Mouse (Mus musculus) limb, embryonic 15.5 days (tissue): ENCODE data around the gene Capn5. TPM values are rescaled to one million over a fixed set of nuclear protein-coding genes. Genes with fewer than 3 reads are reported as not detected.

ENCODE experiments used
- ATAC-seq: fragments of 200-750 bp; cut with Nextera tagmentation; 2 replicates; pipeline ENCODE4 v1.8.0; 2017; ENCODE audit warnings: low read depth, moderate TSS enrichment; ENCODE audit not compliant: insufficient number of reproducible peaks, low FRiP score, low TSS enrichment
- H3K27ac ChIP-seq: fragments of 300-500 bp; sonication (generic); 2 replicates; pipeline ENCODE4 v1.5.1; 2015; ENCODE audit warnings: moderate library complexity, mild to moderate bottlenecking, inconsistent platforms
- H3K27me3 ChIP-seq: fragments of 300-500 bp; sonication (generic); 2 replicates; pipeline ENCODE4 v1.6.1; 2015; ENCODE audit warnings: inconsistent platforms
- H3K36me3 ChIP-seq: fragments of 300-500 bp; sonication (generic); 2 replicates; pipeline ENCODE4 v1.6.1; 2015; ENCODE audit warnings: inconsistent platforms
- H3K4me1 ChIP-seq: fragments of 300-500 bp; sonication (generic); 2 replicates; pipeline ENCODE4 v1.6.1; 2015; ENCODE audit warnings: inconsistent platforms
- H3K4me2 ChIP-seq: fragments of 300-500 bp; sonication (generic); 2 replicates; pipeline ENCODE4 v1.6.1; 2015; ENCODE audit warnings: mild to moderate bottlenecking, inconsistent platforms
- H3K4me3 ChIP-seq: fragments of 300-500 bp; sonication (generic); 2 replicates; pipeline ENCODE4 v1.5.1; 2015; ENCODE audit warnings: mild to moderate bottlenecking, inconsistent platforms
- H3K9ac ChIP-seq: fragments of 300-500 bp; sonication (generic); 2 replicates; pipeline ENCODE4 v1.6.1; 2015; ENCODE audit warnings: inconsistent platforms
- H3K9me3 ChIP-seq: fragments of 300-500 bp; sonication (generic); 2 replicates; pipeline ENCODE4 v1.6.1; 2016; ENCODE audit warnings: inconsistent platforms
- WGBS: fragments of 180-500 bp; shearing (Covaris S2); methylation state at CpG from one replicate; pipeline ENCODE4 v1.1.7; 2015; 5-methylcytosine and 5-hydroxymethylcytosine counted together
- polyA plus RNA-seq: library from polyadenylated mRNA; unstranded; fragments of >200 nt; fragmentation: Nextera tagmentation; extraction: Ambion mirVana; gene quantifications from 2 replicates; pipeline ENCODE4 v1.2.1, GENCODE M21; 2015

Capn5 gene
- polyA plus RNA-seq, 1 experiment from 2014 or later: 10.1 TPM

DNA sequence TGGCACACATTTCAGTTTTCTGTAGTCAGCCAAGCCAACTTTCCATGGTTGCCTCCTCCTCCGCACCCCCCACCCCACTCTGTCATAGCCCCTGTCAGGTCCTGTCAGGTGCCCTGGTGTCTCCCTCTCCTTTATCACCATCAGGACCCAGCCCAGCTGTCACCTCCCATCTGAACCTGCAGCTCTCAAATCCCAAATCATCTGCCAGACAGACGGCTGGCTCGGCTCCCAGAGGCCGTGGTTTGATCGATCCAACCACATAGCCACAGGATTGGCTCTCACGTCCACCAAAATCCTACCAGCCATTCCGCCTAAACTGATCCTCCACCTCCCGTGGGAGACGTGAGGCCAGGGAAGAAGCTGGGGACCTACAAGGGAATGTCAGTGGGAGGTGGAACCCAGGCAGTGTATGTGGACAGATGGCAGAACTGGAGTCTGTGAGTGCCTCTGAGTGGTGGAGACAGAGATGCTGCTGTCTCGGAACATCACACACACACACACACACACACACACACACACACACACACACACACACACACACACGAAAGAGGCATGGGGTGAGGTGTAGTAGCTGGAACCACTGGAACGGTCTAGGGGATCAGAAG, 32.1 kb downstream of the Capn5 start:
- H3K9me3 ChIP-seq: no peaks in the 10 kb centered on the region
- H3K27ac ChIP-seq: no peak overlapping the region
- H3K9ac ChIP-seq: no peak overlapping the region
- H3K27me3 ChIP-seq: no peaks in the 10 kb centered on the region
- H3K4me3 ChIP-seq: no peak overlapping the region
- H3K36me3 ChIP-seq: no peaks in the 10 kb centered on the region
- WGBS: 62% methylated on average over 12 of the region's 12 CpGs
- no peak overlapping the region for H3K4me2 ChIP-seq
- ATAC-seq: no peak
- H3K4me1 ChIP-seq: peaks cover 19% of the 10 kb centered on the region; the same call in 1 of the 2 replicates

DNA sequence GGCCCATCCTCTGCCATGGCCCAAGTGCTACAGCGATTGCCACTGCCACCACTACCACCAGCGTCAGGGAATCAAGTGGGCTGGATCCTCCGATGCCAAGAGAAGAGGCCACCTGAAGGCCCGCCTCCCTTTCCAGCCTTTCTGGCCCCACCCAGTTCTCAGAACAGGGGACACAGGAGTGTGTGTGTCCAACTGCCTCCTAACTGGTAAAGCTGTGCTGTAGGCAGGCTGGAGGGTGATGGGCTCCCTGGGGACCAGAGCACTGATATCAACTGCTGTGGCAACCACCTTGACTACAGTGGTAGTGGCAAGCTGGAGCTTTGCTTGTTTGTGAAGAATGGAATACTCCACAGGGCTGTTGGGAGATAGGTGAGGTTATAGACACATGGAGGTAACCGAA, 32.7 kb downstream of the Capn5 start, which contains the start of gene Omp:
TSS of gene Omp (minus strand) at position 101 of the 400 bp plus-strand sequence.
- Histone ChIP-seq H3K4me1 (peaks cover 22% of the 10 kb centered on the region; the same call in 1 of the 2 replicates), H3K9me3 (no peaks in the 10 kb centered on the region), H3K4me3 (no peak within 1 kb of the TSS), H3K4me2 (no peak within 1 kb of the TSS), H3K36me3 (no peaks in the 10 kb centered on the region), H3K27ac (no peak within 1 kb of the TSS), H3K27me3 (no peaks in the 10 kb centered on the region), H3K9ac (no peak within 1 kb of the TSS)
- 91% methylated on average over 5 of the region's 5 CpGs for WGBS
- ATAC-seq: no peak

- 71% methylated on average over 3 of the region's 3 CpGs for WGBS
Observed at GRCm38 (mm10) chr7:98142648-98143047, 35.4 kb downstream of the Capn5 start.

GRCm38 (mm10) chr7:98142247-98142646, 35.8 kb downstream of the Capn5 start:
- H3K4me3 ChIP-seq: no peak overlapping the region
- H3K4me2 ChIP-seq: no peak overlapping the region
- no peaks in the 10 kb centered on the region for H3K9me3 ChIP-seq
- H3K4me1 ChIP-seq: peaks cover 13% of the 10 kb centered on the region; the same call in 1 of the 2 replicates
- no peak for ATAC-seq
- H3K36me3 ChIP-seq: no peaks in the 10 kb centered on the region
- H3K27ac ChIP-seq: no peak overlapping the region
- no peak overlapping the region for H3K9ac ChIP-seq
- H3K27me3 ChIP-seq: no peaks in the 10 kb centered on the region
- WGBS: 65% methylated on average over 8 of the region's 8 CpGs

More at GRCm38 (mm10) chr7:98142648-98143047, 35.4 kb downstream of the Capn5 start:
- Histone ChIP-seq H3K9ac (no peak overlapping the region), H3K27me3 (no peaks in the 10 kb centered on the region), H3K36me3 (no peaks in the 10 kb centered on the region), H3K4me3 (no peak overlapping the region), H3K4me2 (no peak overlapping the region), H3K4me1 (peaks cover 13% of the 10 kb centered on the region; the same call in 1 of the 2 replicates), H3K27ac (no peak overlapping the region), H3K9me3 (no peaks in the 10 kb centered on the region)
- ATAC-seq: no peak

DNA sequence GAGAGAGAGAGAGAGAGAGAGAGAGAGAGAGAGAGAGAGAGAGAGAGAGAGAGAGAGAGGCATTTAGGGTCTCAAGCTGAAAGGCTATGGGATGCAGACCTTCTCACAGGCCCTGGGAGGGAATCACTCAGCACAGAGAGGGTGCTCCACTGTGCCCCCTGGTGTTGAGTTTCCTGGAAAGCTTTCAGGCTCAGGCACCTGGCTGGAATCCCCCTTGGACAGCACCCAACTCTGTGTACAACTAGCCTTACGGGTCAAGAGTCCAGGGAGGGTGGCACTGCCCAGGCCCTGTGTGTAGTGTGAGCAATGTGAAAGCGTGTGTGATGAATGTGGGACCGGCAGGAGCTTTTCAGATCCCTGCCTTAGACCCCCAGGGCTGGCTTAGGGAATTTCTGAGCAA, 36.9 kb downstream of the Capn5 start:
- 66% methylated on average over 3 of the region's 3 CpGs for WGBS
- Histone ChIP-seq H3K9ac (no peak overlapping the region), H3K4me1 (peaks cover 13% of the 10 kb centered on the region; the same call in 1 of the 2 replicates), H3K4me2 (no peak overlapping the region), H3K4me3 (no peak overlapping the region), H3K27ac (no peak overlapping the region), H3K36me3 (no peaks in the 10 kb centered on the region), H3K27me3 (no peaks in the 10 kb centered on the region), H3K9me3 (no peaks in the 10 kb centered on the region)
- ATAC-seq: no peak

GRCm38 (mm10) chr7:98140597-98140996, 37.5 kb downstream of the Capn5 start:
- Histone ChIP-seq H3K4me2 (no peak overlapping the region), H3K27me3 (no peaks in the 10 kb centered on the region), H3K9me3 (no peaks in the 10 kb centered on the region), H3K4me1 (peaks cover 9% of the 10 kb centered on the region; the same call in 1 of the 2 replicates), H3K9ac (no peak overlapping the region), H3K27ac (no peak overlapping the region), H3K4me3 (no peak overlapping the region), H3K36me3 (no peaks in the 10 kb centered on the region)
- WGBS: 24% methylated on average over 2 of the region's 2 CpGs
- ATAC-seq: no peak

DNA sequence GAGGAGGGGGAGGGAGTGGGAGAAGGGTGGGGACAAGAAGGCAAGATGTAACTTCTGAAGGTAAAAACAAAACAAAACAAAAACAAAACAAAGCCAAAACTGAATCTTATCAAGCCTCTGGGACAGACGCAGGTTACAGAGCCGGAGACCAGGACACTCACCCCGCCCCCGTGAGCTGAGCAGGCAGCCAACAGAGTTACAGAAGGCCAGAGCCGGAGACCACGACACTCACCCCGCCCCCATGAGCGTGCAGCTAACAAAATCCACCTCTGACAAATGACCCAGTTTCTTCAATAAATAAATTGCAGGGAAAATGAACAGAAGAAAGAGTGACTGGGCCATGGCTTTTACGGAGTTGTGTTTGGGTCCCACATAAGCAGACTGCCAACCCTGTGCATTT, 38.9 kb downstream of the Capn5 start:
- Histone ChIP-seq H3K27ac (no peak overlapping the region), H3K36me3 (no peaks in the 10 kb centered on the region), H3K9ac (no peak overlapping the region), H3K27me3 (no peaks in the 10 kb centered on the region), H3K4me2 (no peak overlapping the region), H3K4me1 (peaks cover 9% of the 10 kb centered on the region; the same call in 1 of the 2 replicates), H3K9me3 (no peaks in the 10 kb centered on the region), H3K4me3 (no peak overlapping the region)
- ATAC-seq: no peak
- 14% methylated on average over 9 of the region's 9 CpGs for WGBS

GRCm38 (mm10) chr7:98137995-98138394, 40.1 kb downstream of the Capn5 start:
- Histone ChIP-seq H3K36me3 (no peaks in the 10 kb centered on the region), H3K4me3 (no peak overlapping the region), H3K4me2 (no peak overlapping the region), H3K27me3 (no peaks in the 10 kb centered on the region), H3K4me1 (peaks cover 9% of the 10 kb centered on the region; the same call in 1 of the 2 replicates), H3K9ac (no peak overlapping the region), H3K27ac (no peak overlapping the region), H3K9me3 (no peaks in the 10 kb centered on the region)
- WGBS: 47% methylated on average over 2 of the region's 2 CpGs
- ATAC-seq: no peak

GRCm38 (mm10) chr7:98137583-98137982, 40.5 kb downstream of the Capn5 start:
- Histone ChIP-seq H3K9ac (no peak overlapping the region), H3K9me3 (no peaks in the 10 kb centered on the region), H3K27me3 (no peaks in the 10 kb centered on the region), H3K4me2 (no peak overlapping the region), H3K4me3 (no peak overlapping the region), H3K4me1 (peaks cover 9% of the 10 kb centered on the region; the same call in 1 of the 2 replicates), H3K27ac (no peak overlapping the region), H3K36me3 (no peaks in the 10 kb centered on the region)
- 49% methylated on average over 3 of the region's 3 CpGs for WGBS
- no peak for ATAC-seq

DNA sequence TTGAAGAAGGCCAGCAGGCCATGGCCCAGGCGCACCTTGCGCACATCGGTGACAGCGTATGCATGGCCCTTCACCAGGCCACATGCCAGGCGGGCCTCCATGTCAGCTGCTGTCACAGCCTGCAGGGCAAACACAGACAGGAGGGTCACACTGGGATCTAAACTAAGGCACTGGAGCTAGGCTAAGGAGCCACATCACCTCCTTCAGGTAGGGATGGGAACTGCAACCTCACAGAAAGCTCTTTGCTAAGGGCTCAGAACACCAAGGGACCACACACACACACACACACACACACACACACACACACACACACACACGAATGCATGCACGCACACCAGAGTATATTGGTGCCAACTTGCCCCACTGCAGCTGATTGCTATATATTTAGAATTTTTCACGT, 46.3 kb downstream of the Capn5 start:
- no peak overlapping the region for H3K9ac ChIP-seq
- H3K4me1 ChIP-seq: no peaks in the 10 kb centered on the region
- no peaks in the 10 kb centered on the region for H3K27me3 ChIP-seq
- 93% methylated on average over 8 of the region's 8 CpGs for WGBS
- H3K4me2 ChIP-seq: no peak overlapping the region
- no peaks in the 10 kb centered on the region for H3K36me3 ChIP-seq
- no peak overlapping the region for H3K27ac ChIP-seq
- no peak overlapping the region for H3K4me3 ChIP-seq
- ATAC-seq: no peak; the same call in 1 of the 2 replicates
- H3K9me3 ChIP-seq: no peaks in the 10 kb centered on the region

DNA sequence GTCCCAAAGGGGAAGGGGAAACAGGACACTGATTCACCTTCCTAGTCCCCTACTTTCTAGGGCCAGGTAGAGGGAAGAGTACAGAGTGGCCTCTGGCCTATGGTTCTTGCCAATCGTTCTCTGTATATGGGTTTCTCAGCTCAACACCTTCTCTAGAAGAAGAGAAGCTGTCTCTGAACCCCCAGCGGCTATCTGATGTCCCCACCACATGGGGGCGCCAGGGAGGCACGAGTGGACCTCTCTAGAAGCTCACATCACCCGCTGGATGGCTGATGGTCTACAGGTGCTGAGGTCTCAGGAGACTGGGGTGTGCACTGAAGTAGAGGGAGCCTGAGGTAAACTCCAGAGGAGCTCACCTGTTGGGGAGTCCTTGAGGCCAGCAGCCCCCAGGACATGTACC, 52.6 kb downstream of the Capn5 start:
- WGBS: 37% methylated on average over 5 of the region's 5 CpGs
- H3K27ac ChIP-seq: no peak overlapping the region
- ATAC-seq: no peak
- H3K27me3 ChIP-seq: no peaks in the 10 kb centered on the region
- H3K36me3 ChIP-seq: no peaks in the 10 kb centered on the region
- no peaks in the 10 kb centered on the region for H3K9me3 ChIP-seq
- no peak overlapping the region for H3K4me2 ChIP-seq
- no peak overlapping the region for H3K4me3 ChIP-seq
- peaks cover 3% of the 10 kb centered on the region; the same call in 1 of the 2 replicates for H3K4me1 ChIP-seq
- H3K9ac ChIP-seq: no peak overlapping the region

DNA sequence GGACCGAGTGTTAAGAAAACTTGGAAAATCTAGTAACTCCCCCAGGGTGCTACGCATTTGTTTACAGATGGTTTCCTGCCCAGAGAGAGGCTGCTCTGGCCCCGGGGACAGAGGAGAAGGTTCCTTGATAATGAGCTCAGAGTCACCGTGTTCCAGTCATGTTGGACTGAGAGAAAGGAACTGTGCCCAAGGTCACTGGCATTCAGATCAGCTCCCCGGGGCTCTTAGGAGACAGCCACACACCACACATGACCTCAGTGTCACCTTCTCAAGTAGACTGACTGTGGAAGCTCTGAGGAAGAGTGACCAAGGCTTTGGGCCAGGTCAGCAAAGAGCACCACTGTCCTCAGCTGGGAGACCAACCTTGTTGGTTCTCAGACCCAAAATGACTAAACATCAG, 53.4 kb downstream of the Capn5 start:
- Histone ChIP-seq H3K27ac (no peak overlapping the region), H3K9ac (no peak overlapping the region), H3K4me3 (no peak overlapping the region), H3K9me3 (no peaks in the 10 kb centered on the region), H3K4me1 (peaks cover 4% of the 10 kb centered on the region; the same call in 1 of the 2 replicates), H3K36me3 (no peaks in the 10 kb centered on the region), H3K27me3 (no peaks in the 10 kb centered on the region), H3K4me2 (no peak overlapping the region)
- WGBS: 48% methylated on average over 5 of the region's 5 CpGs
- no peak for ATAC-seq
